Mouse (Mus musculus) gastrocnemius, postnatal 25 days (tissue): Measurements from ENCODE around the gene Ubap1. TPM values are rescaled to one million over a fixed set of nuclear protein-coding genes. Genes with fewer than 3 reads are reported as not detected.

ENCODE experiments used
- DNase-seq: peaks from one replicate; pipeline ENCODE4 v3.0.0; 2022
- total RNA-seq, 2 experiments: library from RNA; stranded (reverse); gene quantifications; 1 replicate in 1 of 2; 2 replicates in 1 of 2; pipeline ENCODE4 v1.2.3; 2021

The Ubap1 gene
- total RNA-seq, 2 experiments from 2014 or later = 30.2 to 33.2 TPM

- DNase-seq = no peak
Observed at GRCm38 (mm10) chr4:41353265-41353664, 4.5 kb downstream of the Ubap1 start.

GRCm38 (mm10) chr4:41357154-41357553 lies 8.4 kb downstream of the Ubap1 start:
- no peak for DNase-seq

GRCm38 (mm10) chr4:41358669-41359068 lies 9.9 kb downstream of the Ubap1 start:
- no peak for DNase-seq

GRCm38 (mm10) chr4:41359358-41359757 lies 10.6 kb downstream of the Ubap1 start:
- DNase-seq = no peak

- DNase-seq = no peak
Observed at GRCm38 (mm10) chr4:41361059-41361458, 12.3 kb downstream of the Ubap1 start.

GRCm38 (mm10) chr4:41368198-41368597 lies 19.4 kb downstream of the Ubap1 start:
- no peak for DNase-seq

- no peak for DNase-seq
Observed at GRCm38 (mm10) chr4:41369702-41370437, 21.1 kb downstream of the Ubap1 start.

- no peak for DNase-seq
Observed at GRCm38 (mm10) chr4:41377567-41377966, 28.8 kb downstream of the Ubap1 start.

GRCm38 (mm10) chr4:41381213-41381950 lies 32.6 kb downstream of the Ubap1 start:
- DNase-seq = no peak

- no peak for DNase-seq
Observed at GRCm38 (mm10) chr4:41386412-41386975, 37.7 kb downstream of the Ubap1 start.

GRCm38 (mm10) chr4:41387755-41388469 lies 39.1 kb downstream of the Ubap1 start:
- peak; percentile 36 for DNase-seq

- peak; percentile 14 for DNase-seq
Observed at GRCm38 (mm10) chr4:41388616-41389015, 39.8 kb downstream of the Ubap1 start.

GRCm38 (mm10) chr4:41389240-41389639 lies 40.4 kb downstream of the Ubap1 start:
- no peak for DNase-seq

GRCm38 (mm10) chr4:41390122-41390521 lies 41.3 kb downstream of the Ubap1 start:
- DNase-seq = peak; percentile 57

GRCm38 (mm10) chr4:41391015-41391414 lies 42.2 kb downstream of the Ubap1 start:
- DNase-seq = peak; percentile 35

- DNase-seq = no peak
Observed at GRCm38 (mm10) chr4:41394651-41395050, 45.9 kb downstream of the Ubap1 start.

GRCm38 (mm10) chr4:41398353-41398752 lies 49.6 kb downstream of the Ubap1 start:
- no peak for DNase-seq

- DNase-seq = peak; percentile 83
Observed at GRCm38 (mm10) chr4:41399904-41400303, 51.1 kb downstream of the Ubap1 start.

GRCm38 (mm10) chr4:41401167-41401566 lies 52.4 kb downstream of the Ubap1 start:
- DNase-seq = no peak

GRCm38 (mm10) chr4:41401573-41401972 lies 52.8 kb downstream of the Ubap1 start:
- DNase-seq = no peak

GRCm38 (mm10) chr4:41406597-41406996 lies 57.8 kb downstream of the Ubap1 start:
- no peak for DNase-seq

GRCm38 (mm10) chr4:41407353-41407752 lies 58.6 kb downstream of the Ubap1 start:
- no peak for DNase-seq

- no peak for DNase-seq
Observed at GRCm38 (mm10) chr4:41409341-41409740, 60.5 kb downstream of the Ubap1 start.
